Mouse (Mus musculus): Measurements from ENCODE around the gene G0s2. TPM values are rescaled to one million over a fixed set of nuclear protein-coding genes. Genes with fewer than 3 reads are reported as not detected.

The G0s2 gene
- polyA plus RNA-seq (2015; fragmentation: Nextera tagmentation; extraction: Ambion mirVana), result 8.9 and 10.5 TPM in 2 replicates

GRCm38 (mm10) chr1:193272916-193273601 is at the start of gene G0s2:
Gene G0s2 (minus strand): TSS chr1:193273217.
- Histone ChIP-seq H3K27ac (ENCODE audit: low read depth, low read length) (peak within 1 kb of the TSS; percentile 68), H3K27me3 (replicated peaks; ENCODE audit: control insufficient read depth, insufficient read depth, low read length) (no peaks in the 10 kb centered on the region; the same call in 1 of the 2 replicates), H3K9ac (ENCODE audit: low read depth, low read length) (peak within 1 kb of the TSS; percentile 64), H3K36me3 (ENCODE audit: control insufficient read depth, insufficient read depth, low read length) (no peaks in the 10 kb centered on the region), H3K4me1 (ENCODE audit: control insufficient read depth, insufficient read depth, low read depth, low read length) (peaks cover 9% of the 10 kb centered on the region), H3K4me3 (ENCODE audit: low read length) (peak within 1 kb of the TSS; percentile 38), H3K9me3 (ENCODE audit: control insufficient read depth, low read length) (no peaks in the 10 kb centered on the region), H3K4me2 (ENCODE audit: low read length) (peak within 1 kb of the TSS; percentile 57)
- ATAC-seq, result peak; percentile 83
- 1% methylated on average over 13 of the region's 23 CpGs for WGBS

- Histone ChIP-seq H3K4me1 (ENCODE audit: control insufficient read depth, insufficient read depth, low read depth, low read length) (peaks cover under 1% of the 10 kb centered on the region; the same call in 1 of the 2 replicates), H3K9me3 (ENCODE audit: control insufficient read depth, low read length) (no peaks in the 10 kb centered on the region), H3K36me3 (ENCODE audit: control insufficient read depth, insufficient read depth, low read length) (no peaks in the 10 kb centered on the region), H3K27me3 (replicated peaks; ENCODE audit: control insufficient read depth, insufficient read depth, low read length) (no peaks in the 10 kb centered on the region), H3K9ac (ENCODE audit: low read depth, low read length) (no peak overlapping the region), H3K4me2 (ENCODE audit: low read length) (no peak overlapping the region), H3K4me3 (ENCODE audit: low read length) (no peak overlapping the region), H3K27ac (ENCODE audit: low read depth, low read length) (no peak overlapping the region)
- whole genome bisulfite sequencing, result 92% methylated on average over 8 of the region's 8 CpGs
- ATAC-seq, result no peak
These were observed 47.4 kb upstream of the G0s2 start for GRCm38 (mm10) chr1:193320398-193320797.

- peaks cover 2% of the 10 kb centered on the region; the same call in 1 of the 2 replicates for H3K4me1 ChIP-seq (ENCODE audit: control insufficient read depth, insufficient read depth, low read depth, low read length)
- ATAC-seq, result no peak
- no peak overlapping the region for H3K27ac ChIP-seq (ENCODE audit: low read depth, low read length)
- WGBS, result 44% methylated on average over 3 of the region's 3 CpGs
- no peak overlapping the region for H3K9ac ChIP-seq (ENCODE audit: low read depth, low read length)
- H3K4me3 ChIP-seq (ENCODE audit: low read length), result no peak overlapping the region
- no peaks in the 10 kb centered on the region for H3K9me3 ChIP-seq (ENCODE audit: control insufficient read depth, low read length)
- H3K4me2 ChIP-seq (ENCODE audit: low read length), result no peak overlapping the region
- H3K36me3 ChIP-seq (ENCODE audit: control insufficient read depth, insufficient read depth, low read length), result no peaks in the 10 kb centered on the region
- no peaks in the 10 kb centered on the region for H3K27me3 ChIP-seq (replicated peaks; ENCODE audit: control insufficient read depth, insufficient read depth, low read length)
These were observed 46.7 kb upstream of the G0s2 start for GRCm38 (mm10) chr1:193319721-193320120.

GRCm38 (mm10) chr1:193317159-193317559 is 44.1 kb upstream of the G0s2 start:
- H3K9me3 ChIP-seq (ENCODE audit: control insufficient read depth, low read length), result no peaks in the 10 kb centered on the region
- H3K27ac ChIP-seq (ENCODE audit: low read depth, low read length), result peak overlapping the region; percentile 13; the same call in 1 of the 2 replicates
- no peaks in the 10 kb centered on the region for H3K27me3 ChIP-seq (replicated peaks; ENCODE audit: control insufficient read depth, insufficient read depth, low read length)
- H3K9ac ChIP-seq (ENCODE audit: low read depth, low read length), result peak overlapping the region; percentile 15; the same call in 1 of the 2 replicates
- ATAC-seq, result peak; percentile 91
- H3K36me3 ChIP-seq (ENCODE audit: control insufficient read depth, insufficient read depth, low read length), result no peaks in the 10 kb centered on the region
- H3K4me1 ChIP-seq (ENCODE audit: control insufficient read depth, insufficient read depth, low read depth, low read length), result peaks cover 2% of the 10 kb centered on the region; the same call in 1 of the 2 replicates
- no peak overlapping the region for H3K4me2 ChIP-seq (ENCODE audit: low read length)
- no peak overlapping the region for H3K4me3 ChIP-seq (ENCODE audit: low read length)
- WGBS, result 32% methylated on average over 6 of the region's 6 CpGs

- Histone ChIP-seq H3K36me3 (ENCODE audit: control insufficient read depth, insufficient read depth, low read length) (no peaks in the 10 kb centered on the region), H3K27ac (ENCODE audit: low read depth, low read length) (no peak overlapping the region), H3K4me2 (ENCODE audit: low read length) (no peak overlapping the region), H3K4me1 (ENCODE audit: control insufficient read depth, insufficient read depth, low read depth, low read length) (peaks cover 2% of the 10 kb centered on the region; the same call in 1 of the 2 replicates), H3K27me3 (replicated peaks; ENCODE audit: control insufficient read depth, insufficient read depth, low read length) (no peaks in the 10 kb centered on the region), H3K9ac (ENCODE audit: low read depth, low read length) (no peak overlapping the region), H3K9me3 (ENCODE audit: control insufficient read depth, low read length) (no peaks in the 10 kb centered on the region), H3K4me3 (ENCODE audit: low read length) (no peak overlapping the region)
- 69% methylated on average over 9 of the region's 9 CpGs for WGBS
- ATAC-seq, result no peak
These were observed 43.3 kb upstream of the G0s2 start for GRCm38 (mm10) chr1:193316358-193316750.

GRCm38 (mm10) chr1:193315705-193316357 is 42.8 kb upstream of the G0s2 start:
- H3K27me3 ChIP-seq (replicated peaks; ENCODE audit: control insufficient read depth, insufficient read depth, low read length), result no peaks in the 10 kb centered on the region
- no peak overlapping the region for H3K9ac ChIP-seq (ENCODE audit: low read depth, low read length)
- H3K36me3 ChIP-seq (ENCODE audit: control insufficient read depth, insufficient read depth, low read length), result no peaks in the 10 kb centered on the region
- no peak overlapping the region for H3K4me2 ChIP-seq (ENCODE audit: low read length)
- ATAC-seq, result peak; percentile 38; the same call in 1 of the 2 replicates
- WGBS, result 62% methylated on average over 5 of the region's 5 CpGs
- no peak overlapping the region for H3K27ac ChIP-seq (ENCODE audit: low read depth, low read length)
- peaks cover 2% of the 10 kb centered on the region; the same call in 1 of the 2 replicates for H3K4me1 ChIP-seq (ENCODE audit: control insufficient read depth, insufficient read depth, low read depth, low read length)
- H3K4me3 ChIP-seq (ENCODE audit: low read length), result no peak overlapping the region
- H3K9me3 ChIP-seq (ENCODE audit: control insufficient read depth, low read length), result no peaks in the 10 kb centered on the region

- no peak overlapping the region for H3K4me3 ChIP-seq (ENCODE audit: low read length)
- peaks cover 2% of the 10 kb centered on the region; the same call in 1 of the 2 replicates for H3K4me1 ChIP-seq (ENCODE audit: control insufficient read depth, insufficient read depth, low read depth, low read length)
- ATAC-seq, result no peak
- H3K27ac ChIP-seq (ENCODE audit: low read depth, low read length), result no peak overlapping the region
- no peak overlapping the region for H3K4me2 ChIP-seq (ENCODE audit: low read length)
- no peaks in the 10 kb centered on the region for H3K9me3 ChIP-seq (ENCODE audit: control insufficient read depth, low read length)
- no peak overlapping the region for H3K9ac ChIP-seq (ENCODE audit: low read depth, low read length)
- WGBS, result 88% methylated on average over 1 of the region's 1 CpGs
- H3K36me3 ChIP-seq (ENCODE audit: control insufficient read depth, insufficient read depth, low read length), result no peaks in the 10 kb centered on the region
- H3K27me3 ChIP-seq (replicated peaks; ENCODE audit: control insufficient read depth, insufficient read depth, low read length), result no peaks in the 10 kb centered on the region
These were observed 38.6 kb upstream of the G0s2 start for GRCm38 (mm10) chr1:193311596-193311995.

- Histone ChIP-seq H3K9me3 (ENCODE audit: control insufficient read depth, low read length) (no peaks in the 10 kb centered on the region), H3K9ac (ENCODE audit: low read depth, low read length) (no peak overlapping the region), H3K4me1 (ENCODE audit: control insufficient read depth, insufficient read depth, low read depth, low read length) (peaks cover 2% of the 10 kb centered on the region; the same call in 1 of the 2 replicates), H3K4me3 (ENCODE audit: low read length) (no peak overlapping the region), H3K36me3 (ENCODE audit: control insufficient read depth, insufficient read depth, low read length) (no peaks in the 10 kb centered on the region), H3K27me3 (replicated peaks; ENCODE audit: control insufficient read depth, insufficient read depth, low read length) (no peaks in the 10 kb centered on the region), H3K4me2 (ENCODE audit: low read length) (no peak overlapping the region), H3K27ac (ENCODE audit: low read depth, low read length) (no peak overlapping the region)
- ATAC-seq, result no peak
- 85% methylated on average over 3 of the region's 3 CpGs for WGBS
These were observed 37.6 kb upstream of the G0s2 start for GRCm38 (mm10) chr1:193310519-193311085.
